Mouse (Mus musculus): Measurements from ENCODE around the gene Zkscan7.

DNA sequence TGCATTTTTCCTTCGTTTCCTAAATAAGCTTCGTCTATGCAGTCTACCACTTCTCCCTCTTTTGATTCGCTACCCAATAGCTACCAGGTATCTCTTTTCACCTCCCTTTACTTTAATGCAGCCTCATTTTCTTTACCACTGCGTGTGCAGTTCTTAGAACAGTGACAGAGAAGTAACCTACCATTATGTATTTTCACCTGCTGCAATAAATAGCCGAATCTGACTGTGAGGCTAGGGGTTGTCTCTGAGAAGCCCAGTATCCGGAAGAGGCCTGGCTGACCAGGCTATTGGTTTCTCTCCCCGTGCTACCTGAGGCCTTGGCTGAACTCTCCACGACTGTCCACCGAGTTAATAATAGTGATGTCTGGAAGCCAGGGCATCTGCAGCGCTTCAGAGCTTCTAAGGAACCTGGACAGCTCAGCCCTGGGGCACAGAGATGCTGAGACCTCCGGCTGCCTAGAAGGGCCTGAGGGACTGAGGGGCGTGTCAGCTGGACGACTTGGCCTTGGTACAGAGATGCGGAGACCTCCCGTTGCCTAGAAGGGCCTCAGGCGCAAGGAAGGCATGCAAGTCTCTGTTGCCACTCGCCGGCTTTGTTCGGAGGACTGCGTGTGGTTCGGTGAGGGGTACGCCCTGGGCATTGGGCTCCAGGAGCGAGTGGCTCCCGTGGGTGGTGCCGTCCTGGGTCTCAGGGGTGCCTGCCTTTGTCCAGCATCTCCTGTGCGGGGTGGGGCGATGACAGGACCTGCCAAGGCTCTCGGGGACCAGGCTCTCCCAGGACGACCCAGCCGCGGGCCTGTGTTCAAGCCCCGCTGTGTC lies 17.4 kb downstream of the Zkscan7 start:
- TF ChIP-seq CTCF (IDR thresholded peaks at IDR 0.05; ENCODE audit: low read depth) (no peak), EP300 (IDR thresholded peaks at IDR 0.05; ENCODE audit: low read depth) (no peak)

Data from liver, postnatal 0 days (tissue).